In the genomic region with DNA sequence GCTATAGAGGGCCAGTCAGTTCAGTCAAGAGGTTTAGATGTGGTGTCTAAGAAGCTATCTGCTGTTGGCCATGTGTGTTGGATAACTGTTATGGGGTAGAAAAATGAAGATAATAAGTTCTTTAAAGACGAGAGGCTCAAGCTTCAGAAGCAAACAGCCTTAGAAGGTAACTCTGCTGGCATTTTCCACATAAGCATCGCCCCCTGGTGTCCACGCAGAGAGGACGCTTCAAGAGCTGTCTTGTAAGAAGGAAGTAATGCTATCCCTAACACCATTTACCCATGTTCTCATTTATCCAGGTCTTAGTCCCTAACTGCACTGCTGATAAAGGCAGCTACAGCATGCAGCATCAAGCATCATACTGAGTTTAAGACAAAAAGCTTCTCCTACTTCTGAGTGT, we compare ENCODE assay signal across 8 mouse cellular contexts. TPM values are rescaled to one million over a fixed set of nuclear protein-coding genes. Genes with fewer than 3 reads are reported as not detected.
DNase-seq lines count a peak whose midpoint lies in the region; ATAC-seq and TF ChIP-seq lines count a peak whose summit lies in the region.

No protein-coding gene starts in this region.

- H3K4me2 ChIP-seq in lung, postnatal 0 days (replicated peaks; ENCODE audit: low read depth, low read length) = no peak overlapping the region
- no peak overlapping the region for H3K4me2 ChIP-seq in forebrain, embryonic 16.5 days (ENCODE audit: low read length)

- no peaks in the 10 kb centered on the region for H3K36me3 ChIP-seq in lung, postnatal 0 days (ENCODE audit: insufficient read depth, low read length)
- no peaks in the 10 kb centered on the region for H3K36me3 ChIP-seq in spleen, adult 2 months (ENCODE audit: control insufficient read depth, insufficient read depth, low read length)
- no peaks in the 10 kb centered on the region for H3K36me3 ChIP-seq in forebrain, embryonic 16.5 days (ENCODE audit: control insufficient read depth, insufficient read depth)

- no peaks in the 10 kb centered on the region for H3K9me3 ChIP-seq in lung, postnatal 0 days (ENCODE audit: low read length)
- no peaks in the 10 kb centered on the region for H3K9me3 ChIP-seq in forebrain, embryonic 16.5 days (ENCODE audit: control insufficient read depth, low read length)

- peak; percentile 81 to 88 for ATAC-seq in hematopoietic stem cell, adult 5-6 weeks (replicated peaks in 1 of 2; ENCODE audit: insufficient read depth in 1 of 2, low FRiP score in 2 of 2, low TSS enrichment in 1 of 2, low read depth in 1 of 2, poor library complexity in 2 of 2, severe bottlenecking in 2 of 2)
- peak; percentile 44; the same call in 1 of the 2 replicates for ATAC-seq in lung, postnatal 0 days
- no peak for ATAC-seq in forebrain, embryonic 16.5 days

- no peak overlapping the region for H3K9ac ChIP-seq in lung, postnatal 0 days (replicated peaks; ENCODE audit: low read depth)
- no peak overlapping the region for H3K9ac ChIP-seq in forebrain, embryonic 16.5 days (replicated peaks; ENCODE audit: low read depth, low read length)

- no peak for TF ChIP-seq POLR2A in spleen, adult 2 months (IDR thresholded peaks at IDR 0.05; ENCODE audit: low read depth, low read length)

- WGBS in lung, postnatal 0 days = 21% methylated on average over 4 of the region's 4 CpGs
- WGBS in spleen, adult 2 months = 13% methylated on average over 4 of the region's 4 CpGs
- 30% methylated on average over 4 of the region's 4 CpGs for WGBS in forebrain, embryonic 16.5 days

- no peaks in the 10 kb centered on the region for H3K4me1 ChIP-seq in lung, postnatal 0 days (ENCODE audit: insufficient read depth, low read depth, low read length)
- H3K4me1 ChIP-seq in spleen, adult 2 months (ENCODE audit: control insufficient read depth, insufficient read depth, insufficient read length) = peaks cover 7% of the 10 kb centered on the region
- no peaks in the 10 kb centered on the region for H3K4me1 ChIP-seq in forebrain, embryonic 16.5 days (replicated peaks; ENCODE audit: control insufficient read depth, insufficient read depth, low read length)

- peak; percentile 51 for DNase-seq in layer of hippocampus, adult 11-12 months (ENCODE audit: low spot score)
- no peak for DNase-seq in layer of hippocampus, postnatal 36 days
- DNase-seq in NIH3T3 (ENCODE audit: low read depth) = peak; percentile 5
- DNase-seq in embryo, embryonic 11 days = peak; percentile 35
- DNase-seq in lung, postnatal 0 days (ENCODE audit: low spot score) = peak; percentile 64
- DNase-seq in spleen, adult 2 months (ENCODE audit: low read depth in 1 of 2, low spot score in 2 of 2) = peak; percentile 64 to 78

- H3K27me3 ChIP-seq in lung, postnatal 0 days (replicated peaks; ENCODE audit: insufficient read depth, low read length) = no peaks in the 10 kb centered on the region
- no peaks in the 10 kb centered on the region for H3K27me3 ChIP-seq in spleen, adult 2 months (ENCODE audit: control insufficient read depth, insufficient read depth, low read length)
- no peaks in the 10 kb centered on the region for H3K27me3 ChIP-seq in forebrain, embryonic 16.5 days (replicated peaks; ENCODE audit: control insufficient read depth, insufficient read depth, low read length)

- peak; percentile 71 for TF ChIP-seq CTCF in lung, postnatal 0 days (IDR thresholded peaks at IDR 0.05)
- peak; percentile 78; the same call in 1 of the 2 replicates for TF ChIP-seq CTCF in spleen, adult 2 months (IDR thresholded peaks at IDR 0.05; ENCODE audit: extremely low read depth, insufficient read depth, insufficient read length, insufficient replicate concordance)

- no peak for TF ChIP-seq EP300 in lung, postnatal 0 days (IDR thresholded peaks at IDR 0.05)

- no peak overlapping the region for H3K27ac ChIP-seq in lung, postnatal 0 days (ENCODE audit: low read length)
- H3K27ac ChIP-seq in spleen, adult 2 months (ENCODE audit: insufficient read depth, low read length) = no peak overlapping the region
- no peak overlapping the region for H3K27ac ChIP-seq in forebrain, embryonic 16.5 days (ENCODE audit: low read length)

- no peak overlapping the region for H3K4me3 ChIP-seq in lung, postnatal 0 days (ENCODE audit: low read depth, low read length)
- H3K4me3 ChIP-seq in spleen, adult 2 months (ENCODE audit: extremely low read depth, insufficient read depth, insufficient read length) = no peak overlapping the region
- H3K4me3 ChIP-seq in forebrain, embryonic 16.5 days (replicated peaks; ENCODE audit: low read length) = no peak overlapping the region

RNA-seq across cellular contexts. Expression of a gene that starts 35.7 kb away (rescaled TPM):
- total RNA-seq in layer of hippocampus, postnatal 36 days (2021) = 100 to 1,000 TPM in 1 of 2 experiments, 10 to 100 TPM in 1; 86.0 to 111 TPM
- total RNA-seq in hematopoietic stem cell, adult 5-6 weeks (2017) = 113 and 138 TPM in 2 replicates
- 6.0 and 6.8 TPM in 2 replicates for polyA plus RNA-seq in lung, postnatal 0 days (2015; fragmentation: Nextera tagmentation; extraction: Ambion mirVana)
- 24.5 and 28.5 TPM in 2 replicates for polyA plus RNA-seq in spleen, adult 2 months (2012; rRNA removed)
- polyA plus RNA-seq in forebrain, embryonic 16.5 days (2015; fragmentation: Nextera tagmentation; extraction: Ambion mirVana) = 2.5 and 3.2 TPM in 2 replicates

Comparison
In these comparisons a context has a peak if more than half of its experiments do, and no peak if none do; other contexts are left out.
1. DNase-seq: peak in layer of hippocampus, adult 11-12 months (single experiment), NIH3T3 (single experiment), embryo, embryonic 11 days (single experiment), lung, postnatal 0 days (single experiment) and spleen, adult 2 months (2 of 2); none in layer of hippocampus, postnatal 36 days (0 of 2).